Mouse (Mus musculus): ENCODE measurements around the gene Myo16. TPM values are rescaled to one million over a fixed set of nuclear protein-coding genes. Genes with fewer than 3 reads are reported as not detected.

Gene Myo16
- polyA plus RNA-seq, 1 experiment from 2014 or later: 2.8 TPM

GRCm38 (mm10) chr8:10458151-10458649, 304.5 kb downstream of the Myo16 start:
- ATAC-seq (ENCODE audit: low FRiP score, low read depth): no peak
- H3K27ac ChIP-seq: no peak overlapping the region
- no peak overlapping the region for H3K4me3 ChIP-seq
- no peak overlapping the region for H3K9ac ChIP-seq
- H3K4me1 ChIP-seq: no peaks in the 10 kb centered on the region
- 69% methylated on average over 9 of the region's 9 CpGs for whole genome bisulfite sequencing
- no peak overlapping the region for H3K4me2 ChIP-seq (replicated peaks)
- H3K9me3 ChIP-seq: no peaks in the 10 kb centered on the region
- H3K27me3 ChIP-seq (replicated peaks): no peaks in the 10 kb centered on the region
- H3K36me3 ChIP-seq: no peaks in the 10 kb centered on the region

GRCm38 (mm10) chr8:10462271-10462670, 308.6 kb downstream of the Myo16 start:
- Histone ChIP-seq H3K4me2 (replicated peaks) (no peak overlapping the region), H3K27ac (no peak overlapping the region), H3K9me3 (no peaks in the 10 kb centered on the region), H3K27me3 (replicated peaks) (no peaks in the 10 kb centered on the region), H3K4me3 (no peak overlapping the region), H3K4me1 (0 out of 2 replicates have a peak, but pooled peaks cover 3% of the 10 kb centered on the region), H3K36me3 (no peaks in the 10 kb centered on the region), H3K9ac (no peak overlapping the region)
- ATAC-seq (ENCODE audit: low FRiP score, low read depth): no peak
- WGBS: 79% methylated on average over 5 of the region's 5 CpGs

- H3K4me1 ChIP-seq: 0 out of 2 replicates have a peak, but pooled peaks cover 3% of the 10 kb centered on the region
- no peak overlapping the region for H3K9ac ChIP-seq
- no peaks in the 10 kb centered on the region for H3K27me3 ChIP-seq (replicated peaks)
- WGBS: 57% methylated on average over 3 of the region's 3 CpGs
- H3K27ac ChIP-seq: no peak overlapping the region
- no peaks in the 10 kb centered on the region for H3K36me3 ChIP-seq
- ATAC-seq (ENCODE audit: low FRiP score, low read depth): no peak
- H3K4me3 ChIP-seq: no peak overlapping the region
- no peaks in the 10 kb centered on the region for H3K9me3 ChIP-seq
- H3K4me2 ChIP-seq (replicated peaks): no peak overlapping the region
Measured at GRCm38 (mm10) chr8:10468490-10468889, 314.8 kb downstream of the Myo16 start.

- Histone ChIP-seq H3K4me1 (0 out of 2 replicates have a peak, but pooled peaks cover 3% of the 10 kb centered on the region), H3K27me3 (replicated peaks) (no peaks in the 10 kb centered on the region), H3K36me3 (no peaks in the 10 kb centered on the region), H3K27ac (no peak overlapping the region), H3K9ac (no peak overlapping the region), H3K9me3 (no peaks in the 10 kb centered on the region), H3K4me2 (replicated peaks) (no peak overlapping the region), H3K4me3 (no peak overlapping the region)
- no peak for ATAC-seq (ENCODE audit: low FRiP score, low read depth)
- 59% methylated on average over 2 of the region's 2 CpGs for WGBS
Measured at GRCm38 (mm10) chr8:10469658-10470057, 315.9 kb downstream of the Myo16 start.

GRCm38 (mm10) chr8:10470280-10470679, 316.6 kb downstream of the Myo16 start:
- H3K27me3 ChIP-seq (replicated peaks): no peaks in the 10 kb centered on the region
- 62% methylated on average over 6 of the region's 6 CpGs for WGBS
- no peak for ATAC-seq (ENCODE audit: low FRiP score, low read depth)
- no peaks in the 10 kb centered on the region for H3K9me3 ChIP-seq
- H3K4me1 ChIP-seq: 0 out of 2 replicates have a peak, but pooled peaks cover 3% of the 10 kb centered on the region
- no peak overlapping the region for H3K9ac ChIP-seq
- no peak overlapping the region for H3K27ac ChIP-seq
- H3K4me2 ChIP-seq (replicated peaks): no peak overlapping the region
- H3K4me3 ChIP-seq: no peak overlapping the region
- H3K36me3 ChIP-seq: no peaks in the 10 kb centered on the region

GRCm38 (mm10) chr8:10472371-10472770, 318.7 kb downstream of the Myo16 start:
- no peaks in the 10 kb centered on the region for H3K9me3 ChIP-seq
- H3K4me3 ChIP-seq: no peak overlapping the region
- no peak for ATAC-seq (ENCODE audit: low FRiP score, low read depth)
- H3K36me3 ChIP-seq: no peaks in the 10 kb centered on the region
- no peak overlapping the region for H3K27ac ChIP-seq
- H3K4me1 ChIP-seq: no peaks in the 10 kb centered on the region
- no peak overlapping the region for H3K4me2 ChIP-seq (replicated peaks)
- no peak overlapping the region for H3K9ac ChIP-seq
- no peaks in the 10 kb centered on the region for H3K27me3 ChIP-seq (replicated peaks)
- 84% methylated on average over 3 of the region's 3 CpGs for WGBS

- Histone ChIP-seq H3K27me3 (replicated peaks) (no peaks in the 10 kb centered on the region), H3K36me3 (no peaks in the 10 kb centered on the region), H3K4me1 (no peaks in the 10 kb centered on the region), H3K9ac (no peak overlapping the region), H3K4me2 (replicated peaks) (no peak overlapping the region), H3K27ac (no peak overlapping the region), H3K4me3 (no peak overlapping the region), H3K9me3 (no peaks in the 10 kb centered on the region)
- 76% methylated on average over 3 of the region's 3 CpGs for WGBS
- ATAC-seq (ENCODE audit: low FRiP score, low read depth): no peak
Measured at GRCm38 (mm10) chr8:10474446-10474845, 320.7 kb downstream of the Myo16 start.

GRCm38 (mm10) chr8:10479059-10479458, 325.3 kb downstream of the Myo16 start:
- H3K9me3 ChIP-seq: no peaks in the 10 kb centered on the region
- ATAC-seq (ENCODE audit: low FRiP score, low read depth): no peak
- WGBS: 89% methylated on average over 10 of the region's 10 CpGs

GRCm38 (mm10) chr8:10480850-10481249, 327.1 kb downstream of the Myo16 start:
- Histone ChIP-seq H3K4me3 (no peak overlapping the region), H3K4me2 (replicated peaks) (no peak overlapping the region), H3K27ac (no peak overlapping the region), H3K27me3 (replicated peaks) (no peaks in the 10 kb centered on the region), H3K36me3 (no peaks in the 10 kb centered on the region), H3K9ac (no peak overlapping the region), H3K4me1 (no peaks in the 10 kb centered on the region; the same call in 1 of the 2 replicates), H3K9me3 (no peaks in the 10 kb centered on the region)
- WGBS: 90% methylated on average over 8 of the region's 8 CpGs
- ATAC-seq (ENCODE audit: low FRiP score, low read depth): no peak

More at GRCm38 (mm10) chr8:10479059-10479458, 325.3 kb downstream of the Myo16 start:
- H3K4me3 ChIP-seq: no peak overlapping the region
- H3K36me3 ChIP-seq: no peaks in the 10 kb centered on the region
- H3K4me2 ChIP-seq (replicated peaks): no peak overlapping the region
- H3K9ac ChIP-seq: no peak overlapping the region
- no peaks in the 10 kb centered on the region for H3K27me3 ChIP-seq (replicated peaks)
- H3K4me1 ChIP-seq: no peaks in the 10 kb centered on the region; the same call in 1 of the 2 replicates
- H3K27ac ChIP-seq: no peak overlapping the region

GRCm38 (mm10) chr8:10482064-10482463, 328.4 kb downstream of the Myo16 start:
- no peak overlapping the region for H3K9ac ChIP-seq
- H3K4me2 ChIP-seq (replicated peaks): no peak overlapping the region
- no peaks in the 10 kb centered on the region for H3K9me3 ChIP-seq
- WGBS: 72% methylated on average over 5 of the region's 5 CpGs
- no peaks in the 10 kb centered on the region for H3K36me3 ChIP-seq
- no peak overlapping the region for H3K27ac ChIP-seq
- H3K4me3 ChIP-seq: no peak overlapping the region
- ATAC-seq (ENCODE audit: low FRiP score, low read depth): no peak
- no peaks in the 10 kb centered on the region; the same call in 1 of the 2 replicates for H3K4me1 ChIP-seq
- H3K27me3 ChIP-seq (replicated peaks): no peaks in the 10 kb centered on the region

GRCm38 (mm10) chr8:10482880-10483279, 329.2 kb downstream of the Myo16 start:
- Histone ChIP-seq H3K27me3 (replicated peaks) (no peaks in the 10 kb centered on the region), H3K36me3 (no peaks in the 10 kb centered on the region), H3K27ac (no peak overlapping the region), H3K4me3 (no peak overlapping the region), H3K4me2 (replicated peaks) (no peak overlapping the region), H3K9me3 (no peaks in the 10 kb centered on the region), H3K4me1 (no peaks in the 10 kb centered on the region; the same call in 1 of the 2 replicates), H3K9ac (no peak overlapping the region)
- WGBS: 39% methylated on average over 1 of the region's 1 CpGs
- no peak for ATAC-seq (ENCODE audit: low FRiP score, low read depth)

GRCm38 (mm10) chr8:10483841-10484240, 330.1 kb downstream of the Myo16 start:
- H3K36me3 ChIP-seq: no peaks in the 10 kb centered on the region
- no peak overlapping the region for H3K27ac ChIP-seq
- no peaks in the 10 kb centered on the region for H3K9me3 ChIP-seq
- no peaks in the 10 kb centered on the region for H3K27me3 ChIP-seq (replicated peaks)
- no peak for ATAC-seq (ENCODE audit: low FRiP score, low read depth)
- no peak overlapping the region for H3K4me2 ChIP-seq (replicated peaks)
- no peak overlapping the region for H3K9ac ChIP-seq
- H3K4me3 ChIP-seq: no peak overlapping the region
- 83% methylated on average over 5 of the region's 5 CpGs for WGBS
- H3K4me1 ChIP-seq: no peaks in the 10 kb centered on the region; the same call in 1 of the 2 replicates

- no peaks in the 10 kb centered on the region for H3K4me1 ChIP-seq
- no peak overlapping the region for H3K4me3 ChIP-seq
- no peaks in the 10 kb centered on the region for H3K9me3 ChIP-seq
- H3K9ac ChIP-seq: no peak overlapping the region
- H3K4me2 ChIP-seq (replicated peaks): no peak overlapping the region
- ATAC-seq (ENCODE audit: low FRiP score, low read depth): no peak
- no peaks in the 10 kb centered on the region for H3K36me3 ChIP-seq
- 91% methylated on average over 10 of the region's 10 CpGs for WGBS
- no peak overlapping the region for H3K27ac ChIP-seq
- no peaks in the 10 kb centered on the region for H3K27me3 ChIP-seq (replicated peaks)
Measured at GRCm38 (mm10) chr8:10489738-10490419, 336.2 kb downstream of the Myo16 start.
